Mouse (Mus musculus) midbrain, embryonic 16.5 days (tissue): Measurements from ENCODE around the gene Scn4a. TPM values are rescaled to one million over a fixed set of nuclear protein-coding genes. Genes with fewer than 3 reads are reported as not detected.

ENCODE experiments used
- ATAC-seq: fragments of 200-750 bp; cut with Nextera tagmentation; 2 replicates; pipeline ENCODE4 v1.8.0; 2017; ENCODE audit warnings: moderate TSS enrichment
- H3K27ac ChIP-seq: fragments of 300-500 bp; sonication (generic); 2 replicates; pipeline ENCODE4 v1.5.1; 2014; ENCODE audit warnings: mild to moderate bottlenecking, low read length, mixed read lengths
- H3K27me3 ChIP-seq: fragments of 300-500 bp; sonication (generic); 2 replicates; pipeline ENCODE4 v1.6.1; 2014; ENCODE audit warnings: low read depth, low read length, mixed read lengths; ENCODE audit not compliant: control insufficient read depth, insufficient read depth
- H3K36me3 ChIP-seq: fragments of 300-500 bp; sonication (generic); 2 replicates; pipeline ENCODE4 v1.6.1; 2014; ENCODE audit warnings: mild to moderate bottlenecking, low read length, moderate library complexity, mixed read lengths; ENCODE audit not compliant: control insufficient read depth, insufficient read depth
- H3K4me1 ChIP-seq: fragments of 300-500 bp; sonication (generic); 2 replicates; pipeline ENCODE4 v1.6.1; 2014; ENCODE audit warnings: mild to moderate bottlenecking, low read length, mixed read lengths; ENCODE audit not compliant: control insufficient read depth, insufficient read depth
- H3K4me2 ChIP-seq: fragments of 300-500 bp; sonication (generic); 2 replicates; pipeline ENCODE4 v1.6.1; 2014; ENCODE audit warnings: mild to moderate bottlenecking, low read length, mixed read lengths
- H3K4me3 ChIP-seq: fragments of 300-500 bp; sonication (generic); 2 replicates; pipeline ENCODE4 v1.5.1; 2014; ENCODE audit warnings: low read depth, mild to moderate bottlenecking, low read length, moderate library complexity, mixed read lengths
- H3K9ac ChIP-seq: fragments of 300-500 bp; sonication (generic); 2 replicates; pipeline ENCODE4 v1.6.1; 2014; ENCODE audit warnings: low read depth, low read length, mixed read lengths
- H3K9me3 ChIP-seq: fragments of 300-500 bp; sonication (generic); replicated peaks from 2 replicates; pipeline ENCODE4 v1.6.1; 2014; ENCODE audit warnings: mild to moderate bottlenecking, low read length, mixed read lengths; ENCODE audit not compliant: control insufficient read depth, poor library complexity, severe bottlenecking
- WGBS: fragments of 180-500 bp; shearing (Covaris S2); extraction: QIAGEN DNeasy Blood & Tissue Kit; methylation state at CpG from one replicate; pipeline ENCODE4 v1.1.7; 2014; 5-methylcytosine and 5-hydroxymethylcytosine counted together
- polyA plus RNA-seq: library from polyadenylated mRNA; unstranded; fragments of >200 nt; fragmentation: Nextera tagmentation; extraction: Ambion mirVana; gene quantifications from 2 replicates; pipeline ENCODE4 v1.2.1, GENCODE M21; 2015

The Scn4a gene
- polyA plus RNA-seq, 1 experiment from 2014 or later: not detected

DNA sequence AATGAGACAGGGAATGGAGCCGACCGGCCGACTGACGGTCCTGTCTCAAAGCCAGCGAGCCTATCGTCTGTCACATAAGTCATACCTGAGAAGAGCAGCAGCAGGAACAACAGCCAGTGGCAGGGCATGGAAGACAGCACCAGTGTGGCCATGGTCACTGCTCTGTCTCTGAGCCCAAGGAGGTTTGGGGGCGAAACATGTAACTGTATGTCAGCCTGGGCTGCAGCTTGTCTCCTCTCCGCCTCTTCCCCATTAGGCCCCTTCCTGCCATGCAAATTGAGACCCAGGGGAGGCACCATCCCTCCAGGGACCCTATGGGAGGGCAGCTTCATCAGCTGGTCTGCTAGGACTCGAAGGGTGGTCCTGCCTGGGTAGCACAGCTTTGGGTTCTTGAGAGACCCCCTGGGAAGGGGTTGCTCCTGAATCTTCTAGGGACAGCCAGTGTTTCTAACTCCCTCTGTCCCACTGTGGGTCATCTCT lies 38.7 kb downstream of the Scn4a start, which contains the start of gene Cd79b:
Gene Cd79b (minus strand): TSS at position 430 of the 480 bp plus-strand sequence.
- no peak for ATAC-seq
- Histone ChIP-seq H3K4me3 (no peak within 1 kb of the TSS), H3K27ac (no peak within 1 kb of the TSS), H3K9me3 (no peaks in the 10 kb centered on the region), H3K4me1 (no peaks in the 10 kb centered on the region), H3K9ac (no peak within 1 kb of the TSS), H3K36me3 (no peaks in the 10 kb centered on the region), H3K4me2 (no peak within 1 kb of the TSS), H3K27me3 (no peaks in the 10 kb centered on the region)
- WGBS: 73% methylated on average over 9 of the region's 9 CpGs

DNA sequence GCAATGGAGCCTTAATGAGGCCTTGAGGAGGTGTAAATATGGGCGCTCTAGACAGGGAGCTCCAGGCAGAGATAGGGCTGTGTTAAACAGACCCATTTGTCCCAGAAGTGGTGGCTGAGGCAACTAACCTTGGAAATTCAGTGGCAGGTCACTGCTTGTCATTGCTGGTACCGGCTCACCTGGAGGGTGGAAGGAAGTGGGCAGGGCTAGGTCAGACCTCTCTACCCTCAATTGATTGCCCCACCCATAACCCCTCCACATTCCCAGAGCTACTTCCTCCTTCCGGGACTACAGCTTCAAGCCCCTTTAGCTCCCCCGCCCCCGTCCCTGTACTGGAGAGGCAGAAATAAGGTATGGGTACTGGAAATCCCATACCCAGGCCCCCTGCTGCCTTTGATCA lies 39.6 kb downstream of the Scn4a start:
- no peak overlapping the region for H3K4me2 ChIP-seq
- no peaks in the 10 kb centered on the region for H3K27me3 ChIP-seq
- H3K9ac ChIP-seq: no peak overlapping the region
- H3K36me3 ChIP-seq: no peaks in the 10 kb centered on the region
- no peak overlapping the region for H3K4me3 ChIP-seq
- WGBS: 85% methylated on average over 5 of the region's 5 CpGs
- H3K27ac ChIP-seq: no peak overlapping the region
- ATAC-seq: no peak
- H3K4me1 ChIP-seq: no peaks in the 10 kb centered on the region
- H3K9me3 ChIP-seq: no peaks in the 10 kb centered on the region

DNA sequence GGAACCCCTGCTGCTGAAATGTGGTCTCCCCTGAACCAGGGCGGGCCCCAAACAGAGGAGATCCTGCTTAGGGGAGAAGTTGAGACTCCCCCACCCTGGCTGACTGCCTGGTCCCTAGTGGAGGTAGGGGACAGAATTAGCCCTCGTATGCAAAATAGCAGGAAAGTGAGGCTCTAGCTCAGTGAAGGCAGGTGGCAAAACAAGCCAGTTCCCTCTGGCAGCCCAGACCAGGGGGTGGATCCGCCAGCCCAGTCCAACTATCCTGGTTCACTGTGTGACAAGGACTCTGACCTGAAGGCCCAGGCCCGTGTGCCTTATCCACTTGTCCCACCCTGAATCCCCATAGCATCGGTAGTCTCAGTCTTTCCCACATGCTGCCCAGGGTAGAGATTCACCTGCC lies 43.0 kb downstream of the Scn4a start:
- no peak for ATAC-seq
- Histone ChIP-seq H3K9me3 (no peaks in the 10 kb centered on the region), H3K9ac (no peak overlapping the region), H3K27me3 (no peaks in the 10 kb centered on the region), H3K36me3 (no peaks in the 10 kb centered on the region), H3K4me2 (no peak overlapping the region), H3K27ac (no peak overlapping the region), H3K4me1 (no peaks in the 10 kb centered on the region), H3K4me3 (no peak overlapping the region)
- 74% methylated on average over 5 of the region's 5 CpGs for WGBS

DNA sequence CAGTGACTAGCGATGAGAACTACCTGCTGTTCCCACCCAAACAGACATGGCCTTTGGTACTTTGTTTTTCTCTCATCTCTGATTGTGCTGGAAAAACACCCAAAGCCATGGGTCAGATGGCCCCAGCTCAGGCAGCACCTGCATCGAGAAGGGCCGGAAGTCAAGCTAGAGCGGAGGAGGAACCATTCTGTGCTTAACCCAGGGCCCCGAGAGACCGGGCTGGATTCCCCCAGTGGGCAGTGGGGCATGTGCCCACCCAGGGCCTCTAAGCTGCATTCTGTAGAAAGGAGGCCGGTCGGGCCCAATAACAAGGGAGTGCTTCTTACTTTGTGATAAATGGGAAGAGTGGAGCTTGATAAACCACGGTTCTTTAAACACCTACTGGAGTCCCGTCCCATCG lies 44.9 kb downstream of the Scn4a start:
- Histone ChIP-seq H3K4me3 (no peak overlapping the region), H3K4me1 (no peaks in the 10 kb centered on the region), H3K36me3 (no peaks in the 10 kb centered on the region), H3K9me3 (no peaks in the 10 kb centered on the region), H3K27me3 (no peaks in the 10 kb centered on the region), H3K9ac (no peak overlapping the region), H3K27ac (no peak overlapping the region), H3K4me2 (no peak overlapping the region)
- 86% methylated on average over 11 of the region's 11 CpGs for WGBS
- ATAC-seq: no peak

DNA sequence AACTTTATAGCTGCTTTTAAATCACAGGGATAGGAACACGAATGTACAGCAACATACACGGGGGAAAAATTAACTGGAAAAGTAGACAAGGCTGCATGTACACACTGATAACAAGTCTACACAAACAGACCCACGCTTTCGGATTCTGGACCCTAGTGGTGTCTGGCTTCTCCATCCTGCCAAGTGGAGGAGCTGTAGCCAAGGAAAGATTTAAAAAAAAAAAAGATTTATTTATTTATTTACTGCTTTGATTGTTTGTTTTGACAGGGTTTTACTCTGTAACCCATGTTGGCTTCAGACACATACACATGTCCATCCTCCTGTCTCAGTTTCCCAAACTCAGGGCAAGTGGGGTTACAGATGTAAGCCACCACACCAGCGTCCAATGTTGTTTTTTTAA lies 45.7 kb downstream of the Scn4a start:
- ATAC-seq: no peak
- no peaks in the 10 kb centered on the region for H3K4me1 ChIP-seq
- WGBS: 90% methylated on average over 5 of the region's 5 CpGs
- no peaks in the 10 kb centered on the region for H3K9me3 ChIP-seq
- no peaks in the 10 kb centered on the region for H3K36me3 ChIP-seq
- no peak overlapping the region for H3K9ac ChIP-seq
- no peak overlapping the region for H3K4me3 ChIP-seq
- no peaks in the 10 kb centered on the region for H3K27me3 ChIP-seq
- H3K27ac ChIP-seq: no peak overlapping the region
- no peak overlapping the region for H3K4me2 ChIP-seq

DNA sequence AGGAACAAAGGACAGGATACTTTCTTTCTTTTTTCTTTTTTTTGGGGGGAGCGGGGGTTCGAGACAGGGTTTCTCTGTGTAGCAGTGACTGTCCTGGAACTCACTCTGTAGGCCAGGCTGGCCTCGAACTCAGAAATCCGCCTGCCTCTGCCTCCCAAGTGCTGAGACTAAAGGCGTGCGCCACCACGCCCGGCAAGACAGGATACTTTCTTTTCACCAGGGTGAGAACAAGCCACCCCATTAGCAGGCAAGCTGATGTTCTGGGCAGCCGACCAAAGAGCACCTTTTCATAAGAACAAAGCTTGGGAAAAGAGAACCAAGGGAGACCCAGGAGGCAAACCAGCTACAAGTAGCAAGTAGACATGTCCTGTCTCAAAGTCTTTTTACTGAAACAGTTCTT lies 46.3 kb downstream of the Scn4a start:
- Histone ChIP-seq H3K36me3 (no peaks in the 10 kb centered on the region), H3K4me3 (no peak overlapping the region), H3K4me1 (no peaks in the 10 kb centered on the region), H3K4me2 (no peak overlapping the region), H3K9ac (no peak overlapping the region), H3K27ac (no peak overlapping the region), H3K9me3 (no peaks in the 10 kb centered on the region), H3K27me3 (no peaks in the 10 kb centered on the region)
- no peak for ATAC-seq
- 85% methylated on average over 9 of the region's 9 CpGs for WGBS

DNA sequence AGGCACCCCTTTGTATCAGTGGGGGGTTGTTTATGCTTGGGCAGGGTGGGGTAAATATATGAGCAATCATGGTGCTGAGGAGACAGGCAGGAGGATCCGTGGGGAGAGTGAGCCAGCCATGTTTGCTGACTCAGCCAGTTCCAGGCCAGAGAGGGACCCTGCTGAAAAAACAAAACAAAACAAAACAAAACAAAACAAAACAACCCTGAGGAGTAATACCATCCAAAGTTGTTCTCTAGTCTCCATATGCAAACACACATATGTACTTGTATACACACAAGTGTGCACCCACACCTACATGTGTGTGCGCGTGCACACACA lies 47.1 kb downstream of the Scn4a start:
- no peaks in the 10 kb centered on the region for H3K36me3 ChIP-seq
- WGBS: 79% methylated on average over 3 of the region's 3 CpGs
- no peak for ATAC-seq
- no peak overlapping the region for H3K4me3 ChIP-seq
- H3K27me3 ChIP-seq: no peaks in the 10 kb centered on the region
- H3K9me3 ChIP-seq: no peaks in the 10 kb centered on the region
- no peak overlapping the region for H3K4me2 ChIP-seq
- no peak overlapping the region for H3K9ac ChIP-seq
- no peaks in the 10 kb centered on the region for H3K4me1 ChIP-seq
- no peak overlapping the region for H3K27ac ChIP-seq

DNA sequence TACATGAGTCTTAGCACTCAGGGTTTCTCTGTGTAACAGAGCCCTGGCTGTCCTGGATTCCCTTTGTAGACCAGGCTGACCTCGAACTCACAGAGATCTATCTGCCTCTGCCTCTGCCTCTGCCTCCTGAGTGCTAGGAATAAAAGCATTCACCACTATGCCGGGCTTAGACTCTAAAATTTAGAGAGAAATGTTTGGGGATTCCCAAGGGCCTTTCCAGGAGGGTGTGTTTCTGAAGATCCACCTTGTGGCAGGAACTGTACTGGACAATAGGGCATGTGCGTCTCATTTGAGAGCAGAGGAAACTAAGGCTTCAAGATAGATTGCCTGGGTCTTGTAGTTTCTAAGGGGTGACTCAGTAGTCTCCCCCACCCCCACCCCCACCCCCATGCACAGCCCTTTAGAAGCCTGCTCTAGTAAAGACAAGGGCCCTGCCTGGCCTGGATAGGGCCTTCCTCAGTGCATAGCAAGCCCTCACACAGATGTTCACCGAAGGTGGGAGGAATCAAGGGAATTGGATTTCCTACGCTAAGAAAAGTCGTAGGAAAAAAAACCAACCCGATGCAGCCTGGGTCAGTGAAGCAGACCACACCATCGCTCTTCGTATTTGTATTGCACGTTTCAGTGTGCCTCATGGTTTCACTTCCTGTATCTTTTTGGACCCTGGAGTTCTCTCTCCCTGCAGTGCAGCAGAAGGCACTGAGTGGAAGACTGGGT lies 47.6 kb downstream of the Scn4a start:
- H3K9ac ChIP-seq: no peak overlapping the region
- WGBS: 85% methylated on average over 10 of the region's 10 CpGs
- H3K4me1 ChIP-seq: no peaks in the 10 kb centered on the region
- ATAC-seq: no peak
- H3K27ac ChIP-seq: no peak overlapping the region
- H3K4me3 ChIP-seq: no peak overlapping the region
- H3K4me2 ChIP-seq: no peak overlapping the region
- no peaks in the 10 kb centered on the region for H3K36me3 ChIP-seq
- H3K27me3 ChIP-seq: no peaks in the 10 kb centered on the region
- H3K9me3 ChIP-seq: no peaks in the 10 kb centered on the region

DNA sequence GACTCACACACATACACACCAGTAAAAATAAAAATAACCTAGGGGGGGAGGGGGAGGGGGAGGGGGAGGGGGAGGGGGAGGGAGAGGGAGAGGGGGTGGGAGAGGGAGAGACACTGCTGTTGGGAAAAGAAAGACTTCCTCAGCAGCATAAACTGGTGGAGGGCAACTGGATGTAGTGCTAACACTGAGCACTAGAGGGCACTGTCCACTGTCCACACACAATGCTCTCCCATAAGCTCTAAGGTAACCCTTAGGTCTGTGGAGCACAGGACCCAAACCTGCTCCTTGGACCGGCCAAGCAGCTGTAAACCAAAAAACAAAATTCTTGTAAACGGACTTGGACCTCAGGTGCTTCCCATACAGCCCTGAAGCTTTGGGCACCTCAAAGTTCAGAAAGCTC lies 50.5 kb downstream of the Scn4a start:
- no peak overlapping the region for H3K4me2 ChIP-seq
- H3K27me3 ChIP-seq: no peaks in the 10 kb centered on the region
- WGBS: 18% methylated on average over 2 of the region's 2 CpGs
- ATAC-seq: no peak
- H3K36me3 ChIP-seq: no peaks in the 10 kb centered on the region
- H3K27ac ChIP-seq: no peak overlapping the region
- no peak overlapping the region for H3K9ac ChIP-seq
- H3K4me1 ChIP-seq: no peaks in the 10 kb centered on the region
- no peak overlapping the region for H3K4me3 ChIP-seq
- no peaks in the 10 kb centered on the region for H3K9me3 ChIP-seq
